Mouse (Mus musculus): ENCODE results near the gene Trappc2l.

DNA sequence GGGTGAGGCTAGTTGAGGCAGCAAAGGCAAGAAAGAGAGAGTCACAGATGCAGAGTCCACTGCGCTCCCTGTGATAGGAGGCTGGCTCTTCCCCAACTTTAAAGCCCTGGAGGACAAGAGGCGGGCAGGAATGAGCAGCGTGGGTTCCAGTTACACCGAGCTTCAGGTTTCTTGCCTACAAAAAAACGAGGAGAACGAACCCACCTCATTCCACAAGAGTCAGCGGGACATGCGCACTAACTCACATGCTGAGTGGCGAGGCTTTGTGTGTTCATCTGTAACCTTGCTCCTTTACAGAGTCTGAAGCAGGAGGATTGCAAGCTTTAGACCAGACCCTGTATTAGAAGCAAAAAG lies 47.3 kb downstream of the Trappc2l start:
- TF ChIP-seq ZNF384 (IDR thresholded peaks at IDR 0.05; ENCODE audit: low read depth, low read length) (no peak), HCFC1 (IDR thresholded peaks at IDR 0.05; ENCODE audit: borderline replicate concordance, insufficient read depth, low read length) (no peak), ZC3H11A (IDR thresholded peaks at IDR 0.05; ENCODE audit: borderline replicate concordance, low read depth, low read length) (no peak), MAFK (IDR thresholded peaks at IDR 0.05; ENCODE audit: insufficient read depth, low read depth, low read length) (no peak), CHD2 (IDR thresholded peaks at IDR 0.05; ENCODE audit: low read depth, low read length) (no peak)

All from ES-E14 (cell line).